Mouse (Mus musculus) hindbrain, embryonic 14.5 days (tissue): ENCODE data around the gene Dnpep. TPM values are rescaled to one million over a fixed set of nuclear protein-coding genes. Genes with fewer than 3 reads are reported as not detected.

Source experiments
- ATAC-seq: fragments of 200-750 bp; cut with Nextera tagmentation; 2 replicates; pipeline ENCODE4 v1.8.0; 2017; ENCODE audit warnings: moderate number of reproducible peaks, mild to moderate bottlenecking, moderate TSS enrichment, moderate library complexity; ENCODE audit not compliant: low FRiP score
- DNase-seq: peaks from one replicate; pipeline ENCODE4 v3.0.0-alpha.2; 2015; ENCODE audit warnings: low spot score
- H3K27ac ChIP-seq: fragments of 300-500 bp; sonication (generic); 2 replicates; pipeline ENCODE4 v1.5.1; 2014; ENCODE audit warnings: mild to moderate bottlenecking, moderate library complexity
- H3K27me3 ChIP-seq: fragments of 300-500 bp; sonication (generic); 2 replicates; pipeline ENCODE4 v1.6.1; 2014; ENCODE audit warnings: mild to moderate bottlenecking, low read length, mixed read lengths; ENCODE audit not compliant: control insufficient read depth, insufficient read depth
- H3K36me3 ChIP-seq: fragments of 300-500 bp; sonication (generic); replicated peaks from 2 replicates; pipeline ENCODE4 v1.6.1; 2014; ENCODE audit not compliant: control insufficient read depth, insufficient read depth
- H3K4me1 ChIP-seq: fragments of 300-500 bp; sonication (generic); replicated peaks from 2 replicates; pipeline ENCODE4 v1.6.1; 2014; ENCODE audit warnings: antibody characterized with exemption, low read length, mixed read lengths; ENCODE audit not compliant: control insufficient read depth, insufficient read depth
- H3K4me2 ChIP-seq: fragments of 300-500 bp; sonication (generic); replicated peaks from 2 replicates; pipeline ENCODE4 v1.6.1; 2014; ENCODE audit warnings: mild to moderate bottlenecking, moderate library complexity
- H3K4me3 ChIP-seq: fragments of 300-500 bp; sonication (generic); replicated peaks from 2 replicates; pipeline ENCODE4 v1.5.1; 2014; ENCODE audit warnings: mild to moderate bottlenecking, low read length
- H3K9ac ChIP-seq: fragments of 300-500 bp; sonication (generic); 2 replicates; pipeline ENCODE4 v1.6.1; 2014
- H3K9me3 ChIP-seq: fragments of 300-500 bp; sonication (generic); 2 replicates; pipeline ENCODE4 v1.6.1; 2016; ENCODE audit warnings: low read length; ENCODE audit not compliant: control insufficient read depth
- WGBS: fragments of 180-500 bp; shearing (Covaris S2); extraction: QIAGEN DNeasy Blood & Tissue Kit; methylation state at CpG from one replicate; pipeline ENCODE4 v1.1.7; 2014; 5-methylcytosine and 5-hydroxymethylcytosine counted together
- polyA plus RNA-seq: library from polyadenylated mRNA; unstranded; fragments of >200 nt; fragmentation: Nextera tagmentation; extraction: Ambion mirVana; gene quantifications from 2 replicates; pipeline ENCODE4 v1.2.1, GENCODE M21; 2014

Gene Dnpep
- polyA plus RNA-seq, 1 experiment from 2014 or later, result 141 TPM

DNA sequence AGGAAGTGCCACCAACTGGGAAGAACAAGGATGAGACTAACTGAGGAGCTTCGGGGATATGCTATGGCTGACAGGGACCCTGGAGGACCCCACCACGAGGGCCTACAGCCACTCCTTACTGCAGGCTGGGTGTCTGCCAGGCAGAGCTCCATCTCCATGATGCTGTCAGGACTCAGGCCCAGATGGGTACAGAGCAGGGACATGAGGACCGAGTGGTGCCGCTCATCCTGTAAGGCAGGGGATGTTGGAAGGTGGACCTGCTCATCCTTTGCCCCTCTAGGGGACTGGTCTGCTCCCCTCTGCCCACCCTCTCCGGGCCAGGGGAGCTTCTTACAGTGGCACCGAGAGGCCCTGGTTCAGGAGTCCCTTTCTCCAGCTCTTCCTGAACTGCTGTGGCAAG is 2.8 kb downstream of the Dnpep start:
- Histone ChIP-seq H3K9me3 (no peaks in the 10 kb centered on the region), H3K27me3 (no peaks in the 10 kb centered on the region), H3K4me3 (no peak overlapping the region), H3K27ac (no peak overlapping the region), H3K9ac (no peak overlapping the region), H3K4me1 (peaks cover 15% of the 10 kb centered on the region), H3K4me2 (no peak overlapping the region), H3K36me3 (peaks cover 57% of the 10 kb centered on the region)
- ATAC-seq, result no peak
- DNase-seq, result no peak
- WGBS, result 92% methylated on average over 6 of the region's 6 CpGs

DNA sequence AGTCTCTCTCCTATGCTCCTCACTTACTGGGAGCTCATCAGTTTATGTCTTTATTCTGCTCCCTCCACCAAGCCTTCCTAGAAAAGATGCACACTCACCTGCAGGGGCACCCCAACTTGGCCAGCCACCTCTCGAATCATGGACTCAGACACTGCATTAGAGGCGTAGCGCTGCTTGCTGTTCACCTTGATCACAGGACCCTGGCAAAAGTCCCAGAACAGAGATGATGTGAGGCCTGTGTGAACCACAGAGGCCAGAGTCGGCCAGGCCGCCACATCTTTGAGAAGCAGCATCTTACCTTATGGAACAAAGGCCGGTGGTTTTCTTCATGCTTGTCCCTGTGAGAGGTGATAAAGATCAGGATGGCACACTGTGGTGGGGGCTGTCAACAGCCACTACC is 6.1 kb downstream of the Dnpep start:
- Histone ChIP-seq H3K4me1 (peaks cover 10% of the 10 kb centered on the region), H3K9ac (no peak overlapping the region), H3K27ac (no peak overlapping the region), H3K9me3 (no peaks in the 10 kb centered on the region), H3K27me3 (no peaks in the 10 kb centered on the region), H3K36me3 (peaks cover 89% of the 10 kb centered on the region), H3K4me2 (no peak overlapping the region), H3K4me3 (no peak overlapping the region)
- WGBS, result 96% methylated on average over 6 of the region's 6 CpGs
- ATAC-seq (no peak), DNase-seq (no peak)

DNA sequence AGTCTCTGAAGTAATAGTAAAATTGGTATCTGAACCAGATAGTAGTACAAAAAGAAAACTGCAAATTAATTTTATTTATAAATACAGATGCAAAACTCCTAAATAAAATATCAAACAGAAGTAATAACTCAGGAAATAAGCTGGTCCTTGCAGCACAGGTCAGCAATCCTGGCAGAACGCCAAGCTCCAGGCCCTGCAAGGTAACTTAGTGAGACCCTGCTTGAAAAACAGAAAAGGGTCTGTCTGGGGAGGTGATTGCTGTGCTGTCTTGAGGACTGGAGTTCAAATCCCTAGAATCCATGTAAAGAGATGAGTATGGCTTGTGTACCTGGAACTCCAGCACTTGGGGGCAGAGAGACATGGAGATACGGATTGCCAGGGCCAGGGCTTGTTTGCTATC is 13.1 kb downstream of the Dnpep start:
- no peak overlapping the region for H3K4me2 ChIP-seq
- 80% methylated on average over 2 of the region's 2 CpGs for whole genome bisulfite sequencing

DNA sequence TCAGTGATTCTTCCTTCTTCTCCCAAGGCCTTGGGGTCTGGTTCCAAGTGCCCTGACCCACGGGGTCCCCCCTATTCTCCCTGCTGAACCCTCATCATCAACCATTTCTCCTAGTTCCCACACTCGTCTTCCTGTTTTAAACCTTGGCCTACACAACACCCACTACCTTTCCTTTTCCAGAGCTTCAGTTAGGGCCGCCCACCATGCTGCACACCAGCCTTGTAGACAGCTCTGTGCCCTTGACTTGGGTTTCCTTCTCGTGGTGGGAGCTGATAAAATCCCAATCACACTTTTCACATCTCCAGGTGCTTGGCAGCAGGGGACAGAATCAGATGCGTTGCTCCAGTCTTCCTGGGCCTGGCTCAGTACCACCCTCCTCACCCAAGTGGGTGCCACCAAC is 23.5 kb downstream of the Dnpep start:
- no peak for DNase-seq

More for the DNA sequence above, 13.1 kb downstream of the Dnpep start:
- ATAC-seq (no peak), DNase-seq (no peak)
- no peak overlapping the region for H3K4me3 ChIP-seq
- H3K9me3 ChIP-seq, result no peaks in the 10 kb centered on the region
- H3K4me1 ChIP-seq, result no peaks in the 10 kb centered on the region
- peaks cover 30% of the 10 kb centered on the region for H3K36me3 ChIP-seq
- H3K9ac ChIP-seq, result no peak overlapping the region
- no peak overlapping the region for H3K27ac ChIP-seq
- H3K27me3 ChIP-seq, result no peaks in the 10 kb centered on the region

DNA sequence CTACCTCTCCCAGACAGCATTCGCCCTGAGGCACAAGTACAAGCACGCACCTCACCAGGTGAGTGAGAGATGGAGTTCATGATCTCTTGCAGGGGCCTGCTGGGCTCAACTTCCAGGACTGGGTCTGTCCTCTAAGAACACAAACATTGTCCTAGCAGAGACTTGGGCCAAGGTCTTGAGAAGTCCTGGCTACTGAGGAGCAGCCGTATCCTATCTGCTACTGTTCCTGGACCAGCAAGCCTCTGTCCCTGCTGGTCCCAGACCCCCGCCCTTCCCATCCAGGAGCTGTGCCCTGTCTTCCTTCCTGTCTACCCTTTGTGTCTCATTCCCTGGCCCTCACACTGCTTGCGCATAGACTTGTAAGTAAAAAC is 24.5 kb downstream of the Dnpep start:
- no peaks in the 10 kb centered on the region for H3K9me3 ChIP-seq
- H3K27ac ChIP-seq, result no peak overlapping the region
- H3K27me3 ChIP-seq, result no peaks in the 10 kb centered on the region
- ATAC-seq, result no peak
- no peak overlapping the region for H3K9ac ChIP-seq
- no peak for DNase-seq
- no peaks in the 10 kb centered on the region for H3K36me3 ChIP-seq
- 72% methylated on average over 5 of the region's 5 CpGs for WGBS
- no peak overlapping the region for H3K4me2 ChIP-seq
- H3K4me3 ChIP-seq, result no peak overlapping the region
- peaks cover 18% of the 10 kb centered on the region for H3K4me1 ChIP-seq

More for the DNA sequence above, 23.5 kb downstream of the Dnpep start:
- Histone ChIP-seq H3K27me3 (no peaks in the 10 kb centered on the region), H3K4me2 (no peak overlapping the region), H3K4me3 (no peak overlapping the region), H3K4me1 (peaks cover 9% of the 10 kb centered on the region), H3K9me3 (no peaks in the 10 kb centered on the region), H3K9ac (no peak overlapping the region), H3K27ac (no peak overlapping the region), H3K36me3 (no peaks in the 10 kb centered on the region)
- ATAC-seq, result no peak
- 83% methylated on average over 5 of the region's 5 CpGs for WGBS

DNA sequence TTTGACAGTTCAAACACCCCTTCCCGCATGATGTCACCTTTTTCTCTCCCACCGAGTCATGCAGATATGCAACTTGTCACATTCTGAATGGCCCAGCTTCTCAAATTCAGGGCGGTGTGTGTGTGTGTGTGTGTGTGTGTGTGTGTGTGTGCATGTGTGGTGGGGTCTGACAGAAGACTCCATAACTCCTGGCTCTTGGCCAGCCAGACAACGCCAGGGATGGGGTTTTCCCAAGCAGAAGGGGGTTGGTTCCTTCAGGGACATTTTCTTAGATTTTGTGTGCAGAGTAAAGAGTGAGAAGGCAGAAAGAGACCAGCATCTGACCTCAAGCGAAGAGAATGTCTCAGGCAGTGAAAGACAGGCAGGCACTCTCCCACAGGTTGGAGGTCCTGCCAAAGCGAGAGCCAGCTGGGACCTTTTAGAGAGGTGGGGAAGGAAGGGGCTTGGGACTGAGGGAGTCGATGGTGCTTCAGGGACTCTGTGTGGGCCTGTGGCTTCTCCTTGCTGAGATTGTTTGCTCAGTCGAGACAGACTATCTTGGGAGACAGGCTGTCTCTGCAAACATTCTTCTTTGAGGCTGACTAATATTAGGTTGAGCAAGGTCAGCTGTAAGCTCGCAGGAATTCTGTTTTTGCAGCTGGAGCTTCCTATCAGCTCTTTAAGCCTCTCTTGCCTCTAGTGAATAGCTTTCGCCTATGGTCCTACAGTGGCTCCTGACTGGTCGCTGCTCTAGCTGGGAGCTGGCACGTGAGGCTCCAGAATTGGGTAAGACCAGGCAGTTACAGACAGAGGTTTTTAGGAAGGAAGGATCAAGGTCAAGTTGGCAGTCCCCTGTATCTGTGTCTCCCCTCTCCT is 25.1 kb downstream of the Dnpep start:
- DNase-seq, result no peak
- 68% methylated on average over 12 of the region's 12 CpGs for WGBS
- Histone ChIP-seq H3K4me3 (no peak overlapping the region), H3K36me3 (no peaks in the 10 kb centered on the region), H3K9me3 (no peaks in the 10 kb centered on the region), H3K9ac (no peak overlapping the region), H3K27ac (no peak overlapping the region), H3K27me3 (no peaks in the 10 kb centered on the region), H3K4me2 (no peak overlapping the region), H3K4me1 (peaks cover 23% of the 10 kb centered on the region)
- ATAC-seq, result no peak

DNA sequence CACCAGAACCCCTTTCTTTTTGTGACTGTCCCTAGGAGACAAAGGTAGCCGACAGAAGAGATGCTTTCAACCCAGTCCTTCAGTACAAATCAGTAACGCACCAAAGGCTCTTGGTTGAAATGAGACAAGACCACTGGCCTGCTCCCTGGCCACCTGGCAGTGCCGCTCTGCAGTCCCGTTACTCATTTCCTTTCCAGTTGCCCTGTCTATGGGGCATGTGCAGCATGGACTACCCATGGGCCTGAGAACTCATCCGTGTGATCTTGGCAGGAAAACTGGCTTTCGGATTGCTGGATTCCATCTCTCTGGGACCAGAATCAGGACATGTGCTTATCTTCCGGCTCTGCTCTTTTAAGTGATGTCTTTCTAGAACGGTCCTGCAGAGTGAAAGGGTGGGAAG is 26.5 kb downstream of the Dnpep start:
- no peak for ATAC-seq
- DNase-seq, result no peak
- no peaks in the 10 kb centered on the region for H3K27me3 ChIP-seq
- no peak overlapping the region for H3K27ac ChIP-seq
- WGBS, result 72% methylated on average over 8 of the region's 8 CpGs
- no peak overlapping the region for H3K4me2 ChIP-seq
- H3K4me3 ChIP-seq, result no peak overlapping the region
- peaks cover 23% of the 10 kb centered on the region for H3K4me1 ChIP-seq
- no peaks in the 10 kb centered on the region for H3K36me3 ChIP-seq
- H3K9me3 ChIP-seq, result no peaks in the 10 kb centered on the region
- no peak overlapping the region for H3K9ac ChIP-seq

DNA sequence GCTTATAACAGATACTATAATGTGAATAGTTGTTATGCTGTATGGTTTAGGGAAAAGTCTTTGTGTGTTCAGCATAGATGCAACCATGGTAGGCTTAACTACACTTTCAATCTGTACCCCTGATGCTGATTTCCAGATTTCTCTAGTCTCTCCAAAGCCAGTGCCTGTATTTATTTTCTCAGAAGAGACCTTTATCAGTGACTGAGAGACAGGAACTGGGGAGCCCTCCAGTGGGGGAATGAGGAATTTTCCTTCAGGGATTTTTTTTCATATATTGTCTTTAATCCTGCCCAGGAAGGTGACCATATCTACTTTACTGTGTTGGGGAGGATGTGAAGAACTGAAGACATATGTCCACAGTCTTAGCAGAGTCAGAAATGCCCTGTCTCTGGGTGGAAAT is 27.2 kb downstream of the Dnpep start:
- Histone ChIP-seq H3K36me3 (no peaks in the 10 kb centered on the region), H3K27me3 (no peaks in the 10 kb centered on the region), H3K4me1 (peaks cover 23% of the 10 kb centered on the region), H3K9me3 (no peaks in the 10 kb centered on the region), H3K27ac (peak overlapping the region; percentile 88), H3K4me3 (no peak overlapping the region), H3K4me2 (no peak overlapping the region), H3K9ac (no peak overlapping the region)
- peak; percentile 78 for DNase-seq
- peak; percentile 41; the same call in 1 of the 2 replicates for ATAC-seq

DNA sequence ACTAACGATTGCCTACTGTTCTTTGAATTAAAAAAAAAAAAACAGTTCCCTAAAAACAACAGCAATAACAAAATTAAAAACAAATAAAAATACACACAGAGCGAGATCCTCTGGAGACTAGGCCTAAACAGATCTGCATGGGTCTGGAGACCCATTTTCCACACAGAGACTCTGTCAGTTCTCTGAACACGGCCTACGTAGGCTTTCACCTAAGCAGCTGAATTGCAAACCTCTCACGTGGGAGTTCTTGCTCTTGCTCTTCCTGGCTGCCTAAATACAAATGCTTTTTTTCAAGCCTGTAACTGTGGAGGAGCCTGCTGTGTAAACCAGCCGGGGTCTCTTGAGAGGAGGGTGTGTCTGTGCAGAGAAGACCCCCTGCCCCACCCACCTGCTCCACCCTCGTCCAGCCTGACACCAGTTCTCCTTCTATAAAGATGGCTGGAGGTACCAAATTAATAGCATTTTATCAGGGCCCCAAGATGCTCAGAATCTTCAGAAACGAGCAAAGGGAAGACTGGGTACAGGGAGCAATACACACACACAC is 27.8 kb downstream of the Dnpep start:
- ATAC-seq (no peak), DNase-seq (no peak)
- 26% methylated on average over 8 of the region's 8 CpGs for WGBS
- H3K27ac ChIP-seq, result peak overlapping the region; percentile 88
- H3K4me3 ChIP-seq, result no peak overlapping the region
- H3K4me2 ChIP-seq, result peak overlapping the region; percentile 30
- H3K4me1 ChIP-seq, result peaks cover 23% of the 10 kb centered on the region
- peak overlapping the region; percentile 31 for H3K9ac ChIP-seq
- no peaks in the 10 kb centered on the region for H3K27me3 ChIP-seq
- H3K36me3 ChIP-seq, result no peaks in the 10 kb centered on the region
- no peaks in the 10 kb centered on the region for H3K9me3 ChIP-seq
